Mouse (Mus musculus): ENCODE results near the gene Rilpl1. TPM values are rescaled to one million over a fixed set of nuclear protein-coding genes. Genes with fewer than 3 reads are reported as not detected.

Gene Rilpl1
- polyA plus RNA-seq, 1 experiment from 2014 or later = 10.3 TPM

DNA sequence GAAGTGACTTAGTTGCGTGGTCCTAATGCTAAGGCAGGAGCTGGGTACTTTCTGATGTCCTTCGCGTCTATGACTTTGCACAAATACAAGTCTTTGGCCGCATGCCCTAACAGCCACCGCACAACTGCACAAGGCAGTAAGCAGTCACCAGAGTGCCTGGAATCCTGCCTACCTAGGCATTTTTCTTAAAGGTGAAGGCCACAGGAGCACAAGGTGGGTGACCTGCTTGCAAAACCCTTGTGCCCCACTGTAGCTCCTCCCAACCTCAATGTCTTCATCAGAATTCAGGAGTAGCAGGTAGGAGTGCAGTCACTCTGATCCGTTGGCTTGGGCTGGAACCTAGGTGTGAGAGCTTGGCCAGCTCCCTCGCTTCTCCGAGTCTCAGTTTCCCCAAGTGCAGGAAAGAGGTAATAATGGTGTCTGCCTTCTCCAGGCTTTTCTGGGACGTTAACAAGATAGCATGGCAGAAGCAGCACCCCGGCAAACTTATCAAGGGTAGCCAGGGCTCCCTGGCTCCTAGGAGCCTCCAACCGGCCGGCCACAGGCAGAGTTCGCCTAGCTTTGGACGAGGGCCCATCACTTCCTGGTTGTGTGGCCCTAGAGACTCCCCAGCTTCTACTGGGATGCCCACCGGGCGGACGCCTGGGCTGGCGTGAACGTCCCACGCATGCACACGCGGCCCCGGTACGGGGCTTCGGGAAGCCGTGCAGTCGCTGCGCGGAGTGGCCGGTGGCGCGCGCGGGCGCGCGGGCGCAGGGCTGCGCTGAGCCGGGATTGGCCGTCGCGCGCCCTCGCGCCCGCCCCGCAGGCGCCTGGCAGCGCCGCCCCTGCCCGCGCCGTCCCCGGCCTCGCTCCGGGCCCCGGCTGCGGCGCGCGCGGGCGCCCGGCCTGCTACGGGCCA lies 86.3 kb downstream of the Rilpl1 start:
- Histone ChIP-seq H3K27ac (peak overlapping the region; percentile 82), H3K4me3 (replicated peaks) (peak overlapping the region; percentile 94), H3K9ac (replicated peaks) (peak overlapping the region; percentile 96), H3K9me3 (no peaks in the 10 kb centered on the region), H3K4me1 (replicated peaks) (peaks cover 47% of the 10 kb centered on the region), H3K27me3 (no peaks in the 10 kb centered on the region), H3K36me3 (peaks cover 27% of the 10 kb centered on the region), H3K4me2 (replicated peaks) (peak overlapping the region; percentile 91)
- ATAC-seq = peak; percentile 93
- WGBS = 5% methylated on average over 63 of the region's 66 CpGs

DNA sequence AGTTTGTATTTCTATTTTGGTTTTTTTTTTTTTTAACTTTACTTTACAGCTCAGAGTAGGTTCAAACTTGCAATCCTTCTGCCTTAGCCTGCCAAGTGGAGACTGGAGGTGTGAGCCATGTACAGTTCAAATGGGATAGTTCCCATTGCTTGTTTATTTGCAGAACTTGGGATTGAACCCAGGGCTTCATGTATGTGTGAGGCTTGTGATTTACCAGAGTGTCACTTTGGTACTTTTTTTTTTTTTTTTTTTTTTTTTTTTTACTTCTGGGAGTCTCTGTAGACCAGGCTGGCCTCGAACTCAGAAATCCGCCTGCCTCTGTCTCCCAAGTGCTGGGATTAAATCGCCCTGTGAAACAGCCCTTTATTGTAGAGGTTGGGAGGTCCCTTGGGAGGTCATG lies 87.0 kb downstream of the Rilpl1 start:
- 68% methylated on average over 3 of the region's 3 CpGs for WGBS

More for the DNA sequence above, 87.0 kb downstream of the Rilpl1 start:
- H3K9ac ChIP-seq (replicated peaks) = no peak overlapping the region
- H3K36me3 ChIP-seq = peaks cover 20% of the 10 kb centered on the region
- peak overlapping the region; percentile 91 for H3K4me2 ChIP-seq (replicated peaks)
- no peaks in the 10 kb centered on the region for H3K9me3 ChIP-seq
- H3K4me3 ChIP-seq (replicated peaks) = peak overlapping the region; percentile 94; the same call in 1 of the 2 replicates
- ATAC-seq = no peak
- H3K27ac ChIP-seq = no peak overlapping the region
- no peaks in the 10 kb centered on the region for H3K27me3 ChIP-seq
- H3K4me1 ChIP-seq (replicated peaks) = peaks cover 42% of the 10 kb centered on the region

Other genes with a start within 250 kb of the Rilpl1 start
- 15.4 and 16.5 TPM in 2 replicates for gene Mphosph9, start 203.4 kb downstream of the Rilpl1 start, polyA plus RNA-seq (2015; fragmentation: Nextera tagmentation; extraction: Ambion mirVana)
- gene 2810006K23Rik, start 203.3 kb downstream of the Rilpl1 start, polyA plus RNA-seq (2015; fragmentation: Nextera tagmentation; extraction: Ambion mirVana) = 15.9 and 16.7 TPM in 2 replicates
- gene Cdk2ap1, start 168.3 kb downstream of the Rilpl1 start, polyA plus RNA-seq (2015; fragmentation: Nextera tagmentation; extraction: Ambion mirVana) = 78.7 and 82.5 TPM in 2 replicates
- gene Sbno1, start 105.4 kb downstream of the Rilpl1 start, polyA plus RNA-seq (2015; fragmentation: Nextera tagmentation; extraction: Ambion mirVana) = 116 and 118 TPM in 2 replicates
- gene Kmt5a, start 91.5 kb downstream of the Rilpl1 start, polyA plus RNA-seq (2015; fragmentation: Nextera tagmentation; extraction: Ambion mirVana) = 20.4 and 23.6 TPM in 2 replicates
- gene Rilpl2, start 53.0 kb downstream of the Rilpl1 start, polyA plus RNA-seq (2015; fragmentation: Nextera tagmentation; extraction: Ambion mirVana) = 18.2 and 19.4 TPM in 2 replicates
- 26.1 and 26.3 TPM in 2 replicates for gene Snrnp35, start 48.3 kb downstream of the Rilpl1 start, polyA plus RNA-seq (2015; fragmentation: Nextera tagmentation; extraction: Ambion mirVana)
- gene Tmed2, start 9.3 kb upstream of the Rilpl1 start, polyA plus RNA-seq (2015; fragmentation: Nextera tagmentation; extraction: Ambion mirVana) = 345 and 368 TPM in 2 replicates
- gene Ddx55, start 21.5 kb upstream of the Rilpl1 start, polyA plus RNA-seq (2015; fragmentation: Nextera tagmentation; extraction: Ambion mirVana) = 28.0 and 28.2 TPM in 2 replicates
- 75.2 and 75.4 TPM in 2 replicates for gene Eif2b1, start 47.7 kb upstream of the Rilpl1 start, polyA plus RNA-seq (2015; fragmentation: Nextera tagmentation; extraction: Ambion mirVana)
- 62.9 and 63.9 TPM in 2 replicates for gene Gtf2h3, start 47.7 kb upstream of the Rilpl1 start, polyA plus RNA-seq (2015; fragmentation: Nextera tagmentation; extraction: Ambion mirVana)
- gene Atp6v0a2, start 97.2 kb upstream of the Rilpl1 start, polyA plus RNA-seq (2015; fragmentation: Nextera tagmentation; extraction: Ambion mirVana) = 40.9 and 47.3 TPM in 2 replicates
- 0.08 and 0.13 TPM in 2 replicates for gene Dnah10, start 193.7 kb upstream of the Rilpl1 start, polyA plus RNA-seq (2015; fragmentation: Nextera tagmentation; extraction: Ambion mirVana)